Mouse (Mus musculus) adrenal gland, postnatal 4 days (tissue): ENCODE results near the gene Scgb2b3. TPM values are rescaled to one million over a fixed set of nuclear protein-coding genes. Genes with fewer than 3 reads are reported as not detected.

ENCODE experiments used
- DNase-seq, 2 experiments: peaks; one replicate each; pipeline ENCODE4 v3.0.0; 2021 to 2022; ENCODE audit warnings: low spot score in 2 of 2, mixed read lengths in 2 of 2
- long read RNA-seq, 2 experiments: library from polyadenylated mRNA; stranded (forward); transcript quantifications; one replicate each; pipeline ENCODE4 v2.0.0; 2021
- total RNA-seq, 2 experiments: library from RNA; stranded (reverse); gene quantifications; 2 replicates each; pipeline ENCODE4 v1.2.3; 2021

The Scgb2b3 gene
- total RNA-seq: not detected
- long read RNA-seq, experiment 1: 0 reads
- long read RNA-seq, experiment 2: 0 reads

DNA sequence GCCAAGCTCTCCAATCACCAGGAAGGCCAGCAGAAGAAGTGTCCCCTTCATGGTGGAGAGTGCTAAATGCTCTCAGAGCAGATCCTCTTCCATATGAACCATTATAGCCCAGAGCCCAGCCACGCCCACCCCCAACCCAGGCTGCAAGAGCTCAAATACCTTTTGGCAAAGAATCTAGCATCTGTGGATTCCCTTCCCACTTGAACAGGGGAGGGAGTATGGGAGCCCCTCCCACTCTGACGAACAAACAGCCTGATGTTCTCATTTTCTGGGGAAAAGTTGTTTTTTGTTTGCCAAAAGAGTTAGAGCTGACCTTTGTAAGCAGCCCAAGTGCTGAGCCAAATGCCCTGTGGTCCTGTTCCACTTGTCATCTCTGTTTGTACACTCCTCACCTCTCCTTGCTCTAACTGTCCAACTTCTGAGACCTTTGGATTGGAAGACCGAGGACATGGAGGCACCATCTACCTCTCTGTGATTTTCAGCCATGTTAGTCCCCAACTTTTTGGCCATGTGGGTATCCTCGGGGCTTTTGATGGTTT lies at the start of gene Scgb2b3:
TSS of gene Scgb2b3 (minus strand) at position 51 of the 539 bp plus-strand sequence.
- no peak for DNase-seq

DNA sequence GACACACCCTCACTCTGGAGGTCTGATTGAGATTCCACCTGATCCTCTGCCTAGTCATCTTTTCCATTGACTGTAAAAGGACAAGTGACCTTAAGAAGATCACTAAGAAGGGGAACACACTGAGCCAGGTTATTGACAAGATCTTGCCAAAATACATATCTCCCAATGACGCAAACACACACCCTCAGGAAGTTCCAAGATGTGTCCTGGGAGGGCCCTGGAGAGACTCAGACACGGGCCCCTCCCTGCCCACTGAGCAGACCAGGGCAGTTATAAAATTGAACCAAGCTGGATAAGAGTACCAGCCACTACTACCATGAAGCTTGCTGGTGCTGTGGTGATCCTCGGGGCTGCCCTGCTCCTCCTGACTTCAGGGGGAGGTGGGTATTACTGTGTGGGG lies 13.4 kb upstream of the Scgb2b3 start, which contains the start of gene Scgb1b3:
TSS of gene Scgb1b3 (plus strand) at position 301 of the 400 bp plus-strand sequence.
- no peak for DNase-seq

Other genes starting within 250 kb of the Scgb2b3 start
- gene Hpn, start 246.8 kb downstream of the Scgb2b3 start, total RNA-seq: 10 to 100 TPM; 18.2 to 25.4 TPM
- gene Scn1b, start 235.1 kb downstream of the Scgb2b3 start, total RNA-seq: 10 to 100 TPM; 10.8 to 10.9 TPM
- gene Gramd1a, start 206.2 kb downstream of the Scgb2b3 start, total RNA-seq: 10 to 100 TPM; 55.4 to 58.7 TPM
- not detected for gene Scgb2b2, start 71.6 kb downstream of the Scgb2b3 start, total RNA-seq
- gene Scgb1b2, start 70.3 kb downstream of the Scgb2b3 start, total RNA-seq: not detected
- not detected for gene Scgb1b3, start 13.5 kb upstream of the Scgb2b3 start, total RNA-seq